Mouse (Mus musculus) G1E-ER4 (cell line): Measurements from ENCODE around the gene Dmc1. TPM values are rescaled to one million over a fixed set of nuclear protein-coding genes. Genes with fewer than 3 reads are reported as not detected.

Experiments used
- GATA1 ChIP-seq: IDR thresholded peaks from one replicate; pipeline ENCODE4 v1.8.0; 2012; ENCODE audit warnings: low read length, inconsistent platforms
- polyA plus RNA-seq: library from polyadenylated mRNA; stranded (reverse); fragments of >175 nt; gene quantifications from 2 replicates; pipeline ENCODE4 v1.2.3, GENCODE M21; 2012

Gene Dmc1
- polyA plus RNA-seq: not detected in 2 replicates

- TF ChIP-seq GATA1: no peak
Observed at GRCm38 (mm10) chr15:79604990-79605665, at the start of gene Dmc1. Gene Dmc1, minus strand, starts transcription at chr15:79605109.

- TF ChIP-seq GATA1: no peak
Observed at GRCm38 (mm10) chr15:79651481-79651880, 46.6 kb upstream of the Dmc1 start.

DNA sequence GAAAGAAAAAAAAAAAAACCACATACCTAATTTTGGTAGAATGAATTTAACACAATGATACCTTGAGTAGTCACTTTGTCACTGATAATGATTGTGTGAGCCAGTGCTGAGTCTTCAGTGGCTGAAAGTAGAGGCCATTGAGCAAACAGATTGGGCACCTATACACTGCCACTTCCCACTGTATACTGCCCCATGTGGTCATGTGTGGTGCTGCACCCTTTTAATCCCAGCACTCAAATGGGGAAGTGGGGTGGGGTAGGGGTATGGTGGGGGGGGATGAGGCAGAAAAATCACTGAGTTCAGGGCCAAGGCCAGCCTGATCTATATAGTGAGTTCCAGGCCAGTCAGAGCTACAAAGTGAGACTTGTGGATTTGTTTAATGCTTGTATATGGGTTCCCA, 45.7 kb upstream of the Dmc1 start:
- no peak for TF ChIP-seq GATA1

GRCm38 (mm10) chr15:79648130-79648529, 43.2 kb upstream of the Dmc1 start:
- no peak for TF ChIP-seq GATA1

DNA sequence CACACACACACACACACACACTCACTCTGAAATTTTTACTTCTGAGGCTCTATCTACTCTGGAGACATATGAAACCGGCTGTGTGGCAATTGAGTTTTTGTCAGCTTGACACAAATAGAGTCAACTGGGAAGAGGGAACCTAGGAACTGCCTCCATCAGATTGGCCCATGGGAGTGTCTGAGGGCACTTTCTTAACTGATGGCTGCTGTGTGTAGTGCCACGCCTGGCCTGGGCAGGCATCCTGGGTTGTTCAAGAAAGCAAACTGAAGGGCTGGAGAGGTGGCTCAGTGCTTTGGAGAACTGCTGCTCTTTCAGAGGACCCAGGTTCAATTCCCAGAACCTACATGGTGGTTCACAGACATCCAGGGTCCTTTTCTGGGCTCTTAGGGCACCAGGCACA, 40.6 kb upstream of the Dmc1 start:
- no peak for TF ChIP-seq GATA1

DNA sequence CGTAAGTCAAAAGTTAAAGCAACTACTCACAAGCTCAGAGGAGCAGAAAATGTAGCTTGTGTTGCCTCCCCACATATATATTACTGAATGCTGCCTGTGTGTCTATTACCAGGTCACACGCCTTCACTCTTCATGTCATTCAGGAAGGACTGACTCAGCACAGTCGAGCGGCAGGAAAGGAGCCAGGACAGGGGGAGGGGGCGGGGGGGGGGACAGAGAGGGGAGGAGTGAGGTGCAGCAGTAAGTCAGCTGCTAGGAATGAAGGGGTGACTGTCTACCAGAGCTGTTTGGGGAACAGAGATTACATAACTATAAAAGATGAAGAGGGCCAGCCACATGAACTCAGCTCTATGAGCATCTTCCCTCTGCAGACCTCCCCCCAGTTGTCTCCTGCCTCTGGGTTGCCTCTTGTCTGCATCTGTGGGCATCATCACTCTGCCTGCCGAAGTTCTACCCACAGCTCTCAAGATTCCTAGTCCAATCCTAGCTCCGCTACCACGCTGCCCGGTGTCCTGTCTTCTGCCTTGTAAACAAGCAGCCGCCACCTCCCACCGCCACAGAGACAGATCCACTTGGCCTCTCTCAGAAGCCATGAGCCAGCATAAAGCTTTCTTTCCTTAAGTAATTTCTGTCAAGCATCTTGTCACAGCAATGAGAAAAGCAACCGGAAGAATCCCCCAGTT, 36.4 kb upstream of the Dmc1 start:
- no peak for TF ChIP-seq GATA1

DNA sequence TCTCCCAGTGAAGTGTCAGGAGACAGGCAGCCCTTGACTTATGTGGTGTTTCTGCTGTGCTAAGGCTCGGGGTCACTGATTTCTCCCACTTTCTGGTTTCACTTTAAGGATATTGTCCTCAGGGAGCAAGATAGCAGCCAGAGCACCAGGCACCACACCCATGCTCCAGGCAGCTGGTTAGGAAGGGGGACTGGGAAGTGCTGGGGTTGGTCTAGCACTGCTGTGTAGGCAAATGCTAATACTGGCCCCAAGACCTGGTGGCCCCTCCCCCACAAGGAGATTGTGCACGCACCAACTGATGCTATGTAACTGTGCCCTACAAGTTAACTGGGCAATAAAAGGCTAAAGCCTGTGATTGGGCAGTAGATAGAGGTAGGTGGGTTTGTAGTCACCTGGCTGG, 25.6 kb upstream of the Dmc1 start:
- no peak for TF ChIP-seq GATA1

- no peak for TF ChIP-seq GATA1
Observed at GRCm38 (mm10) chr15:79619770-79620414, 15.0 kb upstream of the Dmc1 start.

GRCm38 (mm10) chr15:79618456-79618855, 13.5 kb upstream of the Dmc1 start:
- no peak for TF ChIP-seq GATA1

DNA sequence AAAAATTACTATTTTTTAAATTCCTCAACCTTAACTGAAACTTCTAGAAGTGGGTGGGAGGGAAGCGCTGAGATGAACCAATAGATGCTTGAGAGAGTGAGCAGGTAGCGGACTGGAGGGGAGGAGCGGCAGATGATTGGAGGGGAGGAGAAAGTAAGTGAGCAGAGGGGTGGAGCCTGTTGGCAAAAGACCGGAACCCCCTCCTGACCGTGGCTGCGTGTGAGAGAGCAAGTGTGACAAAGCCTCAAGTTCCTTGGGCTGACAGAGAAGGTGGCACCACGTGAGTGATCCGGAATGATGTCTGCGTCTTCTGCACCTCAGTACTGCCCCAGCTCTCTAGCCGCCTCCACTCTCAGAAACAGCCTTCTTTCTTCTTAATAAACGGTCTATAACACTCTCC, 12.2 kb upstream of the Dmc1 start:
- TF ChIP-seq GATA1: no peak

GRCm38 (mm10) chr15:79616729-79617128, 11.8 kb upstream of the Dmc1 start:
- TF ChIP-seq GATA1: no peak

DNA sequence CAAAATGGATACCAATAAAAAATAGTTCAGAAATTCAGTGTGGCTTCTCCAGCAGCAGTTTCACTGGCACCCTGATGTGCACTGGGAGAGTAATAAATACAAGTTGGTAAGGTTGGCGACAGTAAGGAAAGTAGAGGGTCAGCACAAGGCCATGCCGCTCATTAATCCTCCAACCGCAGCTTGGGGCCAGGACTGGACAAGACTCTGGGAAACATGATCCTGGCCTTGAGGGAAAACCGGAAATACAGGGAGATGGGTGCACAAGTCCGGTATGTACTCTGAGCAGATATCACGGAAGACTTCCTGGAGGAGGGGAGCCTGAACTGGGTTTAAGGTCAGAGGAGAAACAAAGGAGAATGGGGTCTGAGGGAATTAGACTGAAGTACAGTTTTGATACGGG, 10.6 kb upstream of the Dmc1 start:
- no peak for TF ChIP-seq GATA1

- TF ChIP-seq GATA1: no peak
Observed at GRCm38 (mm10) chr15:79609226-79609625, 4.3 kb upstream of the Dmc1 start.

DNA sequence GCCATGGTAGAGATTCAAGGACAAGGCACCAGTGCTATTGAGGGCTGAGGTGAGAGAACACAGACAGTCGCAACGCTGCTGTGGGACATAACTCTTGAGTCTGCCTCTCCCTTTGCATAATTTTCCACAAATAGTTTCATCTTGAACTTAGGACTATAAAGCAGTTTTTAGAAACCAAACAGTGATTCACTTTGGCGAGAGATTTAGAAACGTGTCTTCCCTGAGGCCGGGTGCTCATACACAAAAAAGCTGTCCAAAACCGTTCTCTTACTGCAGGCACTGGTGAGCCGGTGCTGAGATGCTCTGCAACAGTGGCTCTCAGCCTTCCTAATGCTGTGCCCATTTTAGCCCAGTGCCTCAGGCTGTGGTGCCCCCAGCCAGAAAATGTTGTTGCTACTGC, 3.3 kb upstream of the Dmc1 start:
- TF ChIP-seq GATA1: no peak

DNA sequence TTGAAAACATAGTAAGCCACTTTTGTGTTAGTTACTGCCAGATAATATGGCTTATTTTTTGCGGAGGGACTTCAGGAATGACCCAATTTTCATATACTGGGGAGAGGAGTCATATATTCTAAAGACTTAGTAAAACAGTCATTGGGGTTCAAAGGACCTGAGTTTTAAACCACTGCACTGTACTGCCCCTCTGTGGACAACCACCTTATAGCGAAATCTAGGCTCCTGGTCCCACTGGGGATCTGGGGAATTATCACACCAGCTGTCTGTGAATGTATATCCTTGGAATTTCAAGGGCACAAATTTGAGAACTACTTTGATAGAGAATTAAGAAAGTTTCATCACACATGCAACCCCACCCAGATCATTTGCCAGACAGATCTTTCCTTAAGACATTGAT, 2.8 kb upstream of the Dmc1 start:
- no peak for TF ChIP-seq GATA1

- TF ChIP-seq GATA1: no peak
Observed at GRCm38 (mm10) chr15:79606161-79606560, 1.3 kb upstream of the Dmc1 start.

GRCm38 (mm10) chr15:79600176-79600575, 4.7 kb downstream of the Dmc1 start:
- TF ChIP-seq GATA1: no peak

DNA sequence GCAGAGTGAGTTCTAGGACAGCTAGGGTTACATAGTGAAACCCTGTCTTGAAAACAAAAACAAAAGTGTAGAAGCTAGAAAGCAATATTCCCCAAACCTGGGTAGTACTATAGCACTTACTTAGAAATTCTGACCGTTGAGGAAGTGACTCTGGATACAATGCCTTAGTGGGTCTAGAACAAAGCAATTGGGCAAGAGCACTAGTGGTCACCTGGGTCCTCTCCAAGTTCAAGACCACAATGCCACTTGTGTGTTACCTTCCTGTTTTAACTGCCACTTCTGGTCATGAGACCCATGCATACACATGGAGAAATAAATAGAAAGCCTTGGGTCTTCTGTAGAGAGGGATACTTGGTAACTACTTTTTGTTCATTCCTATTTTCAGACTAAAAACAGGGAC, 6.2 kb downstream of the Dmc1 start:
- TF ChIP-seq GATA1: no peak
